Mouse (Mus musculus) MEL (cell line): ENCODE results near the gene Gp9. TPM values are rescaled to one million over a fixed set of nuclear protein-coding genes. Genes with fewer than 3 reads are reported as not detected.
A peak's percentile ranks its signal among the peaks of the same experiment; 100 is the strongest.

Source experiments
- DNase-seq: peaks from one replicate; pipeline ENCODE4 v3.0.0; 2011; ENCODE audit warnings: low read depth, low spot score
- H3K27ac ChIP-seq: 2 replicates; pipeline ENCODE4 v1.5.1; 2012; ENCODE audit warnings: low read depth, mild to moderate bottlenecking, control low read depth, low read length, moderate library complexity; ENCODE audit not compliant: control insufficient read depth
- H3K27me3 ChIP-seq, 2 experiments: fragments of 150-350 bp in 1 of 2; sonication (generic) in 1 of 2; 2 replicates each; pipeline ENCODE4 v1.6.1; 2012; ENCODE audit warnings: low read length in 2 of 2, mild to moderate bottlenecking in 2 of 2, improper control_type of control experiment in 1 of 2, moderate library complexity in 1 of 2; ENCODE audit not compliant: insufficient read depth in 2 of 2, control insufficient read depth in 1 of 2
- H3K36me3 ChIP-seq, 2 experiments: 2 replicates each; pipeline ENCODE4 v1.6.1; 2012 to 2014; ENCODE audit warnings: low read length in 2 of 2, improper control_type of control experiment in 1 of 2, inconsistent platforms in 1 of 2, mild to moderate bottlenecking in 1 of 2; ENCODE audit not compliant: insufficient read depth in 2 of 2, control insufficient read depth in 1 of 2
- H3K4me1 ChIP-seq, 2 experiments: fragments of 150-350 bp in 1 of 2; sonication (generic) in 1 of 2; 2 replicates each; pipeline ENCODE4 v1.6.1; 2012; ENCODE audit warnings: low read length in 2 of 2, improper control_type of control experiment in 1 of 2, mild to moderate bottlenecking in 1 of 2; ENCODE audit not compliant: insufficient read depth in 2 of 2, control insufficient read depth in 1 of 2
- H3K4me3 ChIP-seq, 2 experiments: fragments of 150-350 bp in 1 of 2; sonication (generic) in 1 of 2; 2 replicates each; pipeline ENCODE4 v1.5.1; 2012; ENCODE audit warnings: low read depth in 2 of 2, low read length in 2 of 2, mild to moderate bottlenecking in 2 of 2, moderate library complexity in 2 of 2, control low read depth in 1 of 2, improper control_type of control experiment in 1 of 2; ENCODE audit not compliant: control insufficient read depth in 1 of 2, insufficient read depth in 1 of 2
- H3K79me2 ChIP-seq: 2 replicates; pipeline ENCODE4 v1.6.1; 2012; ENCODE audit warnings: mild to moderate bottlenecking, low read length, moderate library complexity; ENCODE audit not compliant: control insufficient read depth, poor library complexity, insufficient read depth
- H3K9ac ChIP-seq: 2 replicates; pipeline ENCODE4 v1.6.1; 2012; ENCODE audit warnings: low read depth, mild to moderate bottlenecking, control low read depth, low read length, moderate library complexity; ENCODE audit not compliant: control insufficient read depth, poor library complexity, severe bottlenecking
- H3K9me3 ChIP-seq: fragments of 150-350 bp; sonication (generic); replicated peaks from 2 replicates; pipeline ENCODE4 v1.6.1; 2012; ENCODE audit warnings: mild to moderate bottlenecking, low read length, improper control_type of control experiment, moderate library complexity; ENCODE audit not compliant: insufficient read depth
- BHLHE40 ChIP-seq: IDR thresholded peaks from 2 replicates; pipeline ENCODE4 v1.6.1; 2012; ENCODE audit warnings: low read depth, mild to moderate bottlenecking, inconsistent platforms, low read length, improper control_type of control experiment, borderline replicate concordance
- CHD1 ChIP-seq: IDR thresholded peaks from 2 replicates; pipeline ENCODE4 v1.6.1; 2012; ENCODE audit warnings: low read depth, mild to moderate bottlenecking, inconsistent platforms, low read length, improper control_type of control experiment
- CHD2 ChIP-seq: IDR thresholded peaks from 2 replicates; pipeline ENCODE4 v1.6.1; 2011; ENCODE audit warnings: low read length, improper control_type of control experiment
- CTCF ChIP-seq, 3 experiments: IDR thresholded peaks in 2 of 3; conservative IDR thresholded peaks in 1 of 3; 2 replicates each; pipeline ENCODE4 v1.5.1; 2011 to 2012; ENCODE audit warnings: low read length in 3 of 3, low read depth in 2 of 3, mild to moderate bottlenecking in 2 of 3, improper control_type of control experiment in 1 of 3, inconsistent platforms in 1 of 3, mixed read lengths in 1 of 3, moderate library complexity in 1 of 3; ENCODE audit not compliant: control insufficient read depth in 1 of 3, insufficient read depth in 1 of 3, poor library complexity in 1 of 3, severe bottlenecking in 1 of 3
- E2F4 ChIP-seq: IDR thresholded peaks from 2 replicates; pipeline ENCODE4 v1.6.1; 2011; ENCODE audit warnings: low read depth, low read length, improper control_type of control experiment, borderline replicate concordance
- ELF1 ChIP-seq: IDR thresholded peaks from 2 replicates; pipeline ENCODE4 v1.6.1; 2014; ENCODE audit warnings: low read depth, mild to moderate bottlenecking, inconsistent platforms, low read length, improper control_type of control experiment, moderate library complexity
- EP300 ChIP-seq, 2 experiments: IDR thresholded peaks; 2 replicates each; pipeline ENCODE4 v1.6.1; 2011; ENCODE audit warnings: improper control_type of control experiment in 2 of 2, low read length in 2 of 2, low read depth in 1 of 2, mild to moderate bottlenecking in 1 of 2
- ETS1 ChIP-seq: IDR thresholded peaks from 2 replicates; pipeline ENCODE4 v1.6.1; 2012; ENCODE audit warnings: low read depth, mild to moderate bottlenecking, inconsistent platforms, low read length, improper control_type of control experiment, moderate library complexity
- GABPA ChIP-seq: IDR thresholded peaks from 2 replicates; pipeline ENCODE4 v1.6.1; 2012; ENCODE audit warnings: low read depth, mild to moderate bottlenecking, inconsistent platforms, low read length, improper control_type of control experiment, moderate library complexity
- GATA1 ChIP-seq: IDR thresholded peaks from 2 replicates; pipeline ENCODE4 v1.6.1; 2011; ENCODE audit warnings: low read depth, low read length, improper control_type of control experiment
- HCFC1 ChIP-seq: IDR thresholded peaks from 2 replicates; pipeline ENCODE4 v1.6.1; 2012; ENCODE audit warnings: low read depth, mild to moderate bottlenecking, inconsistent platforms, low read length, improper control_type of control experiment, moderate library complexity
- JUND ChIP-seq: IDR thresholded peaks from 2 replicates; pipeline ENCODE4 v1.6.1; 2011; ENCODE audit warnings: low read depth, mild to moderate bottlenecking, improper control_type of control experiment, low read length
- KAT2A ChIP-seq: conservative IDR thresholded peaks from 2 replicates; pipeline ENCODE4 v1.6.1; 2012; ENCODE audit warnings: low read depth, low read length, improper control_type of control experiment, inconsistent platforms
- MAFK ChIP-seq: IDR thresholded peaks from 2 replicates; pipeline ENCODE4 v1.6.1; 2011; ENCODE audit warnings: low read depth, mild to moderate bottlenecking, low read length, improper control_type of control experiment, borderline replicate concordance
- MAX ChIP-seq: IDR thresholded peaks from 2 replicates; pipeline ENCODE4 v1.6.1; 2011; ENCODE audit warnings: low read length, improper control_type of control experiment
- MAZ ChIP-seq: IDR thresholded peaks from 2 replicates; pipeline ENCODE4 v1.6.1; 2012; ENCODE audit warnings: low read depth, mild to moderate bottlenecking, inconsistent platforms, low read length, improper control_type of control experiment
- MEF2A ChIP-seq: IDR thresholded peaks from 2 replicates; pipeline ENCODE4 v1.6.1; 2014; ENCODE audit warnings: low read depth, mild to moderate bottlenecking, inconsistent platforms, low read length, improper control_type of control experiment; ENCODE audit not compliant: poor library complexity, insufficient replicate concordance, severe bottlenecking; ENCODE audit errors: extremely low read depth
- MYC ChIP-seq: IDR thresholded peaks from 2 replicates; pipeline ENCODE4 v1.6.1; 2011; ENCODE audit warnings: low read depth, mild to moderate bottlenecking, low read length, improper control_type of control experiment, moderate library complexity
- NELFE ChIP-seq: IDR thresholded peaks from 2 replicates; pipeline ENCODE4 v1.6.1; 2011; ENCODE audit warnings: low read depth, low read length, improper control_type of control experiment
- NRF1 ChIP-seq: IDR thresholded peaks from 2 replicates; pipeline ENCODE4 v1.6.1; 2014; ENCODE audit warnings: low read depth, mild to moderate bottlenecking, inconsistent platforms, low read length, improper control_type of control experiment, moderate library complexity; ENCODE audit not compliant: poor library complexity, insufficient read depth, severe bottlenecking
- POLR2AphosphoS5 ChIP-seq: IDR thresholded peaks from 2 replicates; pipeline ENCODE4 v1.6.1; 2012; ENCODE audit warnings: low read depth, borderline replicate concordance, mild to moderate bottlenecking, inconsistent platforms, low read length, moderate library complexity, mixed read lengths
- SIN3A ChIP-seq: IDR thresholded peaks from 2 replicates; pipeline ENCODE4 v1.6.1; 2012; ENCODE audit warnings: low read length, improper control_type of control experiment, inconsistent platforms
- SMC3 ChIP-seq: IDR thresholded peaks from 2 replicates; pipeline ENCODE4 v1.6.1; 2011; ENCODE audit warnings: low read depth, low read length, improper control_type of control experiment
- TAL1 ChIP-seq: IDR thresholded peaks from 2 replicates; pipeline ENCODE4 v1.6.1; 2012; ENCODE audit warnings: mild to moderate bottlenecking, inconsistent platforms, low read length, moderate library complexity, mixed read lengths
- TBP ChIP-seq: IDR thresholded peaks from 2 replicates; pipeline ENCODE4 v1.8.0; 2011; ENCODE audit warnings: low read depth, low read length, improper control_type of control experiment
- TCF12 ChIP-seq: IDR thresholded peaks from 2 replicates; pipeline ENCODE4 v1.6.1; 2014; ENCODE audit warnings: low read depth, mild to moderate bottlenecking, inconsistent platforms, low read length, improper control_type of control experiment, moderate library complexity
- USF2 ChIP-seq, 2 experiments: IDR thresholded peaks; 2 replicates each; pipeline ENCODE4 v1.6.1; 2011 to 2012; ENCODE audit warnings: improper control_type of control experiment in 2 of 2, low read length in 2 of 2, borderline replicate concordance in 1 of 2, inconsistent platforms in 1 of 2, low read depth in 1 of 2, mild to moderate bottlenecking in 1 of 2; ENCODE audit not compliant: insufficient read depth in 1 of 2
- ZC3H11A ChIP-seq: IDR thresholded peaks from 2 replicates; pipeline ENCODE4 v1.6.1; 2012; ENCODE audit warnings: low read depth, mild to moderate bottlenecking, inconsistent platforms, low read length, improper control_type of control experiment
- ZKSCAN1 ChIP-seq: IDR thresholded peaks from 2 replicates; pipeline ENCODE4 v1.6.1; 2012; ENCODE audit warnings: low read depth, mild to moderate bottlenecking, inconsistent platforms, low read length, improper control_type of control experiment, moderate library complexity
- polyA plus RNA-seq, 2 experiments: library from polyadenylated mRNA; stranded (reverse) in 1 of 2; unstranded in 1 of 2; fragments of >175 nt in 1 of 2; fragments of >200 nt in 1 of 2; gene quantifications; 2 replicates each; pipeline versions ENCODE4 v1.2.1 to v1.2.4; 2012; ENCODE audit warnings: low replicate concordance in 2 of 2, low read depth in 1 of 2; ENCODE audit not compliant: insufficient read length in 2 of 2, insufficient read depth in 1 of 2, missing spikeins in 1 of 2
- total RNA-seq: library from RNA; depleted of rRNA; stranded (reverse); fragments of 300-350 nt; gene quantifications from 2 replicates; pipeline ENCODE4 v1.2.3, GENCODE M21; 2012

The Gp9 gene
- total and polyA plus RNA-seq, 3 experiments = 3.9 to 11.1 TPM; not detected in 1

DNA sequence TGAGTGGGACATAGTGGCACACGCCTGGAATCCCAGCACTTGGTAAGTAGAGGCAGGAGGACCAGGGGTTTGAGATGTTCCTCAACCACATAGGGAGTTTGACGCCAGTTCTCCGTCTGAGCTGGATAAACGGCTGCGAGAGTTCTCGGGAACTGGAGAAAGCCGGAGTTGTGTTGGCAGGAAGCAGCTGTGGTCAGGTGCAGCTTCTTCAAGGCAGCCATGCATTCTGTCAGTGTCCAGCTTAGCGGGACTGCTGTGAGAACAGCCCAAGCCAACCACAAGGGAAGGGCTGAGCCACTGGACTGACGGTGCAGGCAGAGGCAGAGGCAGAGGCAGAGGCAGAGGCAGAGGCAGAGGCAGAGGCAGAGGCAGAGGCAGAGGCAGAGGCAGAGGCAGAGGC is 3.0 kb upstream of the Gp9 start:
- Histone ChIP-seq H3K9me3 (no peaks in the 10 kb centered on the region), H3K79me2 (no peaks in the 10 kb centered on the region), H3K9ac (no peak overlapping the region), H3K4me1 (peaks cover 18 to 27% of the 10 kb centered on the region in 2 experiments), H3K36me3 (peaks cover 0 to 18% of the 10 kb centered on the region in 2 experiments; a peak in 2 of 4 replicates), H3K27me3 (no peaks in the 10 kb centered on the region; a peak in 1 of 4 replicates), H3K4me3 (no peak overlapping the region), H3K27ac (no peak overlapping the region)
- TF ChIP-seq GABPA = no peak
- TF ChIP-seq MYC = no peak
- no peak for TF ChIP-seq JUND
- TF ChIP-seq HCFC1 = no peak
- TF ChIP-seq EP300 (IDR thresholded peaks at IDR 0.05; ENCODE audit: low read depth in 1 of 2, low read length in 2 of 2) = no peak
- no peak for DNase-seq

DNA sequence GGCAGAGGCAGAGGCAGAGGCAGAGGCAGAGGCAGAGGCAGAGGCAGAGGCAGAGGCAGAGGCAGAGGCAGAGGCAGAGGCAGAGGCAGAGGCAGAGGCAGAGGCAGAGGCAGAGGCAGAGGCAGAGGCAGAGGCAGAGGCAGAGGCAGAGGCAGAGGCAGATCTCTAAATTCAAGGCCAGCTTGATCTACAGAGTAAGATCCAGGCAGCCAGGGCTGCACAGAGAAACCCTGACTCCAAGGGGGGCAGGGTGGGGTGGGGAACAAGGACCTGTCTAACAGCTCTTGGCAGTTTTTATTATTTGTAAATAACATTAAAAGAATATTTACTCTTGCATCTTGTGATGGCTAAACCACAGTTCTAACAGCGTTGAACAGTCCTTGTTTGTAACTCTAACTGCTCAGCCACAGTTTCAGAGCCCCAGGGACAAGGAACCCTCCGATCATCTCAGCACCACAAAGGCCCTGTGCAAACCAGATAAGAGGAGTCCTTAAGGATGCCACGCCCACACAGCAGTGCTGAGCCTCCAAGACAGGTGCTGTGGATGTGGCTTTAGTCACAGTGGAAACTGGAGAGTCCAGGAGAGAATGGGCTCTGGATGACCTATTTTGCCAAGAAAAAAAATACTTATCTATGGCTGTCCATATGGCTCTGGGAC is 2.2 kb upstream of the Gp9 start:
- Histone ChIP-seq H3K79me2 (no peaks in the 10 kb centered on the region), H3K27me3 (no peaks in the 10 kb centered on the region; a peak in 1 of 4 replicates), H3K9ac (peak overlapping the region; percentile 16; the same call in 1 of the 2 replicates), H3K36me3 (peaks cover 0 to 18% of the 10 kb centered on the region in 2 experiments; a peak in 2 of 4 replicates), H3K4me1 (peaks cover 18 to 27% of the 10 kb centered on the region in 2 experiments), H3K27ac (peak overlapping the region; percentile 93), H3K9me3 (no peaks in the 10 kb centered on the region), H3K4me3 (peak overlapping the region in 1 of 2 experiments; percentile 24; a peak in 1 of 4 replicates)
- peak; percentile 97 for DNase-seq
- TF ChIP-seq ETS1 = peak; percentile 83
- no peak for TF ChIP-seq BHLHE40
- 0 out of 2 replicates have a peak, but pooled peaks have one; percentile 53 for TF ChIP-seq MYC
- TF ChIP-seq TBP = 0 out of 2 replicates have a peak, but pooled peaks have one; percentile 28
- TF ChIP-seq POLR2AphosphoS5 = no peak
- no peak for TF ChIP-seq MAX
- TF ChIP-seq TCF12 = peak; percentile 97
- TF ChIP-seq KAT2A = no peak
- TF ChIP-seq TAL1 = peak; percentile 99
- TF ChIP-seq CHD1 = no peak
- TF ChIP-seq MAZ = 0 out of 2 replicates have a peak, but pooled peaks have one; percentile 60
- TF ChIP-seq MAFK = no peak
- no peak for TF ChIP-seq MEF2A
- peak; percentile 47 for TF ChIP-seq NELFE
- TF ChIP-seq HCFC1 = 0 out of 2 replicates have a peak, but pooled peaks have one; percentile 41
- TF ChIP-seq CTCF (IDR thresholded peaks at IDR 0.05 in 2 of 3, conservative IDR thresholded peaks at IDR 0.05 in 1 of 3; ENCODE audit: control insufficient read depth in 1 of 3, insufficient read depth in 1 of 3, low read depth in 2 of 3, low read length in 3 of 3, poor library complexity in 1 of 3, severe bottlenecking in 1 of 3) = no peak
- no peak for TF ChIP-seq NRF1
- no peak for TF ChIP-seq E2F4
- no peak for TF ChIP-seq GABPA
- TF ChIP-seq ELF1 = 0 out of 2 replicates have a peak, but pooled peaks have one; percentile 10
- no peak for TF ChIP-seq SMC3
- no peak for TF ChIP-seq ZC3H11A
- no peak for TF ChIP-seq CHD2
- 0 out of 2 replicates have a peak, but pooled peaks have one; percentile 74 for TF ChIP-seq SIN3A
- no peak for TF ChIP-seq USF2 (IDR thresholded peaks at IDR 0.05; ENCODE audit: borderline replicate concordance in 1 of 2, insufficient read depth in 1 of 2, low read depth in 1 of 2, low read length in 2 of 2)
- TF ChIP-seq GATA1 = peak; percentile 97
- peak; percentile 94 to 95 for TF ChIP-seq EP300 (IDR thresholded peaks at IDR 0.05; ENCODE audit: low read depth in 1 of 2, low read length in 2 of 2)
- no peak for TF ChIP-seq ZKSCAN1
